Mouse (Mus musculus): ENCODE data around the gene Mrps23.

DNA sequence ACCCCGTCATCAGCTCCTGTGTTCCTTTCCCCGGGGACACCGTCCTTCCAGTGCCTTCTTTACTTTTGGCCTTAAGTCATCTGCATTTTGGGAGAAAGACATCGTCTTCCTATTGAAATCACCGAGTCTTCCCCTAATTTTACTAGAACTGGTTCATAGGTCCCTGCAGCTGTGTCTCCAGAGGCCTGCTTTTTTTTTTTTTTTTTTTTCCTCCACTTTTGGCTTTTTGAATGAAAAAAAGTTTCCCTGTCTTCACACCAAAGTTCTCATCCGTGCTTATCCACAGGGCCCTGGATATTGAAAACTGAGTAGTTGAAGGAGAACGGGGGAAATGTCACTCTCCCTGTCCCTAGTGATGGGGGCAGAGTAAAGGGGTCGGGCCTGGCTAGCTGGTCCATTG, 16.0 kb upstream of the Mrps23 start:
- TF ChIP-seq POLR2A (IDR thresholded peaks at IDR 0.05; ENCODE audit: insufficient read depth, low read length) (no peak), EP300 (IDR thresholded peaks at IDR 0.05; ENCODE audit: insufficient read depth, low read depth, low read length) (no peak), CTCF (IDR thresholded peaks at IDR 0.05; ENCODE audit: low read depth, low read length) (no peak)

All from ES-Bruce4 (cell line).